Mouse (Mus musculus) MEL-GATA-1-ER (cell line): ENCODE measurements at regions not wholly inside any gene's neighbourhood (a gene's known extent, or its start where the extent isn't known, plus 50 kb on each side); places are given as distances from the start of the nearest gene placed in this dataset.

Experiments
- DNase-seq: peaks from one replicate; pipeline ENCODE4 v3.0.0-alpha.2; 2012; ENCODE audit warnings: low read depth; ENCODE audit errors: extremely low read depth

GRCm38 (mm10) chr3:52644178-52645128 lies 372.6 kb downstream of the Cog6 start:
- DNase-seq: no peak

GRCm38 (mm10) chr3:52643796-52644177 lies 373.2 kb downstream of the Cog6 start:
- no peak for DNase-seq

GRCm38 (mm10) chr3:52643100-52643551 lies 373.9 kb downstream of the Cog6 start:
- no peak for DNase-seq

- DNase-seq: no peak
Measured at GRCm38 (mm10) chr3:52641226-52642181, 373.4 kb downstream of the Foxo1 start.

GRCm38 (mm10) chr3:52640250-52641147 lies 372.4 kb downstream of the Foxo1 start:
- DNase-seq: no peak

GRCm38 (mm10) chr3:52638816-52639215 lies 370.7 kb downstream of the Foxo1 start:
- DNase-seq: no peak

GRCm38 (mm10) chr3:52634353-52634752 lies 366.2 kb downstream of the Foxo1 start:
- no peak for DNase-seq

- DNase-seq: no peak
Measured at GRCm38 (mm10) chr3:52633491-52634100, 365.5 kb downstream of the Foxo1 start.

- DNase-seq: no peak
Measured at GRCm38 (mm10) chr3:52632635-52633034, 364.5 kb downstream of the Foxo1 start.

- DNase-seq: no peak
Measured at GRCm38 (mm10) chr3:52630209-52630608, 362.1 kb downstream of the Foxo1 start.

- no peak for DNase-seq
Measured at GRCm38 (mm10) chr3:52625125-52625524, 357.0 kb downstream of the Foxo1 start.

- DNase-seq: no peak
Measured at GRCm38 (mm10) chr3:52622530-52622929, 354.4 kb downstream of the Foxo1 start.

GRCm38 (mm10) chr3:52621936-52622335 lies 353.8 kb downstream of the Foxo1 start:
- DNase-seq: no peak

GRCm38 (mm10) chr3:52618925-52619224 lies 350.7 kb downstream of the Foxo1 start:
- no peak for DNase-seq

GRCm38 (mm10) chr3:52618212-52618924 lies 350.2 kb downstream of the Foxo1 start:
- no peak for DNase-seq

GRCm38 (mm10) chr3:52617413-52618149 lies 349.4 kb downstream of the Foxo1 start:
- DNase-seq: no peak

GRCm38 (mm10) chr3:52611881-52612280 lies 343.7 kb downstream of the Foxo1 start:
- DNase-seq: no peak

GRCm38 (mm10) chr3:52610466-52610865 lies 342.3 kb downstream of the Foxo1 start:
- DNase-seq: no peak

- DNase-seq: no peak
Measured at GRCm38 (mm10) chr3:52608086-52608426, 339.9 kb downstream of the Foxo1 start.
